Mouse (Mus musculus) midbrain, postnatal 0 days (tissue): ENCODE measurements around the gene Il12rb1. TPM values are rescaled to one million over a fixed set of nuclear protein-coding genes. Genes with fewer than 3 reads are reported as not detected.

Experiments
- ATAC-seq: fragments of 200-750 bp; cut with Nextera tagmentation; 2 replicates; pipeline ENCODE4 v1.8.0; 2017; ENCODE audit warnings: moderate number of reproducible peaks, mild to moderate bottlenecking, moderate TSS enrichment, moderate library complexity; ENCODE audit not compliant: low FRiP score
- DNase-seq: peaks from one replicate; pipeline ENCODE4 v3.0.0-alpha.2; 2015; ENCODE audit warnings: low spot score
- H3K27ac ChIP-seq: fragments of 300-500 bp; sonication (generic); 2 replicates; pipeline ENCODE4 v1.5.1; 2014; ENCODE audit warnings: low read depth, mild to moderate bottlenecking, low read length, mixed read lengths
- H3K27me3 ChIP-seq: fragments of 300-500 bp; sonication (generic); 2 replicates; pipeline ENCODE4 v1.6.1; 2014; ENCODE audit warnings: low read length, control low read depth, mixed read lengths; ENCODE audit not compliant: insufficient read depth
- H3K36me3 ChIP-seq: fragments of 300-500 bp; sonication (generic); 2 replicates; pipeline ENCODE4 v1.6.1; 2014; ENCODE audit warnings: low read length, control low read depth, mixed read lengths; ENCODE audit not compliant: insufficient read depth
- H3K4me1 ChIP-seq: fragments of 300-500 bp; sonication (generic); 2 replicates; pipeline ENCODE4 v1.6.1; 2014; ENCODE audit warnings: mild to moderate bottlenecking, control low read depth, antibody characterized with exemption, low read length, mixed read lengths; ENCODE audit not compliant: insufficient read depth
- H3K4me2 ChIP-seq: fragments of 300-500 bp; sonication (generic); 2 replicates; pipeline ENCODE4 v1.6.1; 2014; ENCODE audit warnings: low read depth, mild to moderate bottlenecking, low read length, mixed read lengths; ENCODE audit not compliant: poor library complexity, severe bottlenecking
- H3K4me3 ChIP-seq: fragments of 300-500 bp; sonication (generic); 2 replicates; pipeline ENCODE4 v1.5.1; 2014; ENCODE audit warnings: low read depth, mild to moderate bottlenecking, low read length, moderate library complexity
- H3K9ac ChIP-seq: fragments of 300-500 bp; sonication (generic); replicated peaks from 2 replicates; pipeline ENCODE4 v1.6.1; 2014; ENCODE audit warnings: mild to moderate bottlenecking, low read length, moderate library complexity, mixed read lengths; ENCODE audit not compliant: poor library complexity, severe bottlenecking
- H3K9me3 ChIP-seq: fragments of 300-500 bp; sonication (generic); 2 replicates; pipeline ENCODE4 v1.6.1; 2016; ENCODE audit warnings: low read length, control low read depth
- CTCF ChIP-seq: IDR thresholded peaks from 2 replicates; pipeline ENCODE4 v1.5.1; 2016; ENCODE audit warnings: antibody characterized with exemption, mild to moderate bottlenecking
- WGBS: fragments of 180-500 bp; shearing (Covaris S2); extraction: QIAGEN DNeasy Blood & Tissue Kit; methylation state at CpG from one replicate; pipeline ENCODE4 v1.1.7; 2014; 5-methylcytosine and 5-hydroxymethylcytosine counted together
- polyA plus RNA-seq: library from polyadenylated mRNA; unstranded; fragments of >200 nt; fragmentation: Nextera tagmentation; extraction: Ambion mirVana; gene quantifications from 2 replicates; pipeline ENCODE4 v1.2.1, GENCODE M21; 2015
- total RNA-seq: library from RNA; depleted of rRNA; stranded (reverse); fragments of >200 nt; gene quantifications from 2 replicates; pipeline ENCODE4 v1.2.3, GENCODE M21; 2014

Il12rb1 gene
- total and polyA plus RNA-seq, 2 experiments from 2014 or later, result not detected

- no peak overlapping the region for H3K27ac ChIP-seq
- H3K36me3 ChIP-seq, result peaks cover 18% of the 10 kb centered on the region
- no peak overlapping the region for H3K4me3 ChIP-seq
- no peaks in the 10 kb centered on the region for H3K9me3 ChIP-seq
- DNase-seq (peak; percentile 21), ATAC-seq (no peak)
- TF ChIP-seq CTCF, result peak; percentile 81
- WGBS, result 9% methylated on average over 3 of the region's 3 CpGs
- H3K9ac ChIP-seq, result no peak overlapping the region
- peaks cover 8% of the 10 kb centered on the region; the same call in 1 of the 2 replicates for H3K4me1 ChIP-seq
- no peak overlapping the region for H3K4me2 ChIP-seq
- 0 out of 2 replicates have a peak, but pooled peaks cover 4% of the 10 kb centered on the region for H3K27me3 ChIP-seq
Observed at GRCm38 (mm10) chr8:70763354-70763753, 44.9 kb upstream of the Il12rb1 start.

GRCm38 (mm10) chr8:70764026-70764425 lies 44.2 kb upstream of the Il12rb1 start:
- 87% methylated on average over 8 of the region's 8 CpGs for WGBS

GRCm38 (mm10) chr8:70764676-70765075 lies 43.6 kb upstream of the Il12rb1 start:
- Histone ChIP-seq H3K36me3 (peaks cover 25% of the 10 kb centered on the region), H3K9ac (no peak overlapping the region), H3K27me3 (0 out of 2 replicates have a peak, but pooled peaks cover 4% of the 10 kb centered on the region), H3K4me2 (no peak overlapping the region), H3K9me3 (no peaks in the 10 kb centered on the region), H3K4me1 (peaks cover 7% of the 10 kb centered on the region; the same call in 1 of the 2 replicates), H3K27ac (no peak overlapping the region), H3K4me3 (no peak overlapping the region)
- ATAC-seq, result no peak
- no peak for TF ChIP-seq CTCF
- 92% methylated on average over 13 of the region's 13 CpGs for WGBS
- DNase-seq, result no peak

More at GRCm38 (mm10) chr8:70764026-70764425, 44.2 kb upstream of the Il12rb1 start:
- Histone ChIP-seq H3K9me3 (no peaks in the 10 kb centered on the region), H3K27me3 (0 out of 2 replicates have a peak, but pooled peaks cover 4% of the 10 kb centered on the region), H3K4me3 (no peak overlapping the region), H3K9ac (no peak overlapping the region), H3K4me2 (no peak overlapping the region), H3K4me1 (peaks cover 8% of the 10 kb centered on the region; the same call in 1 of the 2 replicates), H3K36me3 (peaks cover 24% of the 10 kb centered on the region), H3K27ac (no peak overlapping the region)
- TF ChIP-seq CTCF, result no peak
- no peak for ATAC-seq
- DNase-seq, result no peak

- ATAC-seq (no peak), DNase-seq (no peak)
- Histone ChIP-seq H3K36me3 (peaks cover 28% of the 10 kb centered on the region), H3K27ac (no peak overlapping the region), H3K27me3 (0 out of 2 replicates have a peak, but pooled peaks cover 4% of the 10 kb centered on the region), H3K4me1 (peaks cover under 1% of the 10 kb centered on the region; the same call in 1 of the 2 replicates), H3K9me3 (no peaks in the 10 kb centered on the region), H3K4me2 (no peak overlapping the region; the same call in 1 of the 2 replicates), H3K9ac (no peak overlapping the region), H3K4me3 (peak overlapping the region; percentile 22; the same call in 1 of the 2 replicates)
- 80% methylated on average over 9 of the region's 9 CpGs for WGBS
- no peak for TF ChIP-seq CTCF
Observed at GRCm38 (mm10) chr8:70765329-70765728, 42.9 kb upstream of the Il12rb1 start.

GRCm38 (mm10) chr8:70765838-70766570 lies 42.2 kb upstream of the Il12rb1 start:
- Histone ChIP-seq H3K4me2 (peak overlapping the region; percentile 38), H3K9me3 (no peaks in the 10 kb centered on the region), H3K9ac (peak overlapping the region; percentile 44; the same call in 1 of the 2 replicates), H3K4me1 (no peaks in the 10 kb centered on the region; the same call in 1 of the 2 replicates), H3K36me3 (peaks cover 35% of the 10 kb centered on the region), H3K4me3 (peak overlapping the region; percentile 22), H3K27ac (no peak overlapping the region), H3K27me3 (0 out of 2 replicates have a peak, but pooled peaks cover 4% of the 10 kb centered on the region)
- WGBS, result 5% methylated on average over 34 of the region's 34 CpGs
- DNase-seq, result no peak
- no peak for ATAC-seq
- TF ChIP-seq CTCF, result no peak
